Mouse (Mus musculus) MEL (cell line): Measurements from ENCODE around the gene Cnot6l. TPM values are rescaled to one million over a fixed set of nuclear protein-coding genes. Genes with fewer than 3 reads are reported as not detected.

ENCODE experiments used
- DNase-seq: peaks from one replicate; pipeline ENCODE4 v3.0.0; 2011; ENCODE audit warnings: low read depth, low spot score
- H3K27ac ChIP-seq: 2 replicates; pipeline ENCODE4 v1.5.1; 2012; ENCODE audit warnings: low read depth, mild to moderate bottlenecking, control low read depth, low read length, moderate library complexity; ENCODE audit not compliant: control insufficient read depth
- H3K27me3 ChIP-seq, 2 experiments: fragments of 150-350 bp in 1 of 2; sonication (generic) in 1 of 2; 2 replicates each; pipeline ENCODE4 v1.6.1; 2012; ENCODE audit warnings: low read length in 2 of 2, mild to moderate bottlenecking in 2 of 2, improper control_type of control experiment in 1 of 2, moderate library complexity in 1 of 2; ENCODE audit not compliant: insufficient read depth in 2 of 2, control insufficient read depth in 1 of 2
- H3K36me3 ChIP-seq, 2 experiments: 2 replicates each; pipeline ENCODE4 v1.6.1; 2012 to 2014; ENCODE audit warnings: low read length in 2 of 2, improper control_type of control experiment in 1 of 2, inconsistent platforms in 1 of 2, mild to moderate bottlenecking in 1 of 2; ENCODE audit not compliant: insufficient read depth in 2 of 2, control insufficient read depth in 1 of 2
- H3K4me1 ChIP-seq, 2 experiments: fragments of 150-350 bp in 1 of 2; sonication (generic) in 1 of 2; 2 replicates each; pipeline ENCODE4 v1.6.1; 2012; ENCODE audit warnings: low read length in 2 of 2, improper control_type of control experiment in 1 of 2, mild to moderate bottlenecking in 1 of 2; ENCODE audit not compliant: insufficient read depth in 2 of 2, control insufficient read depth in 1 of 2
- H3K4me3 ChIP-seq, 2 experiments: fragments of 150-350 bp in 1 of 2; sonication (generic) in 1 of 2; 2 replicates each; pipeline ENCODE4 v1.5.1; 2012; ENCODE audit warnings: low read depth in 2 of 2, low read length in 2 of 2, mild to moderate bottlenecking in 2 of 2, moderate library complexity in 2 of 2, control low read depth in 1 of 2, improper control_type of control experiment in 1 of 2; ENCODE audit not compliant: control insufficient read depth in 1 of 2, insufficient read depth in 1 of 2
- H3K79me2 ChIP-seq: 2 replicates; pipeline ENCODE4 v1.6.1; 2012; ENCODE audit warnings: mild to moderate bottlenecking, low read length, moderate library complexity; ENCODE audit not compliant: control insufficient read depth, poor library complexity, insufficient read depth
- H3K9ac ChIP-seq: 2 replicates; pipeline ENCODE4 v1.6.1; 2012; ENCODE audit warnings: low read depth, mild to moderate bottlenecking, control low read depth, low read length, moderate library complexity; ENCODE audit not compliant: control insufficient read depth, poor library complexity, severe bottlenecking
- H3K9me3 ChIP-seq: fragments of 150-350 bp; sonication (generic); replicated peaks from 2 replicates; pipeline ENCODE4 v1.6.1; 2012; ENCODE audit warnings: mild to moderate bottlenecking, low read length, improper control_type of control experiment, moderate library complexity; ENCODE audit not compliant: insufficient read depth
- BHLHE40 ChIP-seq: IDR thresholded peaks from 2 replicates; pipeline ENCODE4 v1.6.1; 2012; ENCODE audit warnings: low read depth, mild to moderate bottlenecking, inconsistent platforms, low read length, improper control_type of control experiment, borderline replicate concordance
- CHD1 ChIP-seq: IDR thresholded peaks from 2 replicates; pipeline ENCODE4 v1.6.1; 2012; ENCODE audit warnings: low read depth, mild to moderate bottlenecking, inconsistent platforms, low read length, improper control_type of control experiment
- CHD2 ChIP-seq: IDR thresholded peaks from 2 replicates; pipeline ENCODE4 v1.6.1; 2011; ENCODE audit warnings: low read length, improper control_type of control experiment
- CTCF ChIP-seq, 3 experiments: IDR thresholded peaks in 2 of 3; conservative IDR thresholded peaks in 1 of 3; 2 replicates each; pipeline ENCODE4 v1.5.1; 2011 to 2012; ENCODE audit warnings: low read length in 3 of 3, low read depth in 2 of 3, mild to moderate bottlenecking in 2 of 3, improper control_type of control experiment in 1 of 3, inconsistent platforms in 1 of 3, mixed read lengths in 1 of 3, moderate library complexity in 1 of 3; ENCODE audit not compliant: control insufficient read depth in 1 of 3, insufficient read depth in 1 of 3, poor library complexity in 1 of 3, severe bottlenecking in 1 of 3
- E2F4 ChIP-seq: IDR thresholded peaks from 2 replicates; pipeline ENCODE4 v1.6.1; 2011; ENCODE audit warnings: low read depth, low read length, improper control_type of control experiment, borderline replicate concordance
- ELF1 ChIP-seq: IDR thresholded peaks from 2 replicates; pipeline ENCODE4 v1.6.1; 2014; ENCODE audit warnings: low read depth, mild to moderate bottlenecking, inconsistent platforms, low read length, improper control_type of control experiment, moderate library complexity
- EP300 ChIP-seq, 2 experiments: IDR thresholded peaks; 2 replicates each; pipeline ENCODE4 v1.6.1; 2011; ENCODE audit warnings: improper control_type of control experiment in 2 of 2, low read length in 2 of 2, low read depth in 1 of 2, mild to moderate bottlenecking in 1 of 2
- ETS1 ChIP-seq: IDR thresholded peaks from 2 replicates; pipeline ENCODE4 v1.6.1; 2012; ENCODE audit warnings: low read depth, mild to moderate bottlenecking, inconsistent platforms, low read length, improper control_type of control experiment, moderate library complexity
- GABPA ChIP-seq: IDR thresholded peaks from 2 replicates; pipeline ENCODE4 v1.6.1; 2012; ENCODE audit warnings: low read depth, mild to moderate bottlenecking, inconsistent platforms, low read length, improper control_type of control experiment, moderate library complexity
- GATA1 ChIP-seq: IDR thresholded peaks from 2 replicates; pipeline ENCODE4 v1.6.1; 2011; ENCODE audit warnings: low read depth, low read length, improper control_type of control experiment
- HCFC1 ChIP-seq: IDR thresholded peaks from 2 replicates; pipeline ENCODE4 v1.6.1; 2012; ENCODE audit warnings: low read depth, mild to moderate bottlenecking, inconsistent platforms, low read length, improper control_type of control experiment, moderate library complexity
- MAX ChIP-seq: IDR thresholded peaks from 2 replicates; pipeline ENCODE4 v1.6.1; 2011; ENCODE audit warnings: low read length, improper control_type of control experiment
- MEF2A ChIP-seq: IDR thresholded peaks from 2 replicates; pipeline ENCODE4 v1.6.1; 2014; ENCODE audit warnings: low read depth, mild to moderate bottlenecking, inconsistent platforms, low read length, improper control_type of control experiment; ENCODE audit not compliant: poor library complexity, insufficient replicate concordance, severe bottlenecking; ENCODE audit errors: extremely low read depth
- MXI1 ChIP-seq: IDR thresholded peaks from 2 replicates; pipeline ENCODE4 v1.6.1; 2011; ENCODE audit warnings: mild to moderate bottlenecking, low read depth, low read length, improper control_type of control experiment
- MYB ChIP-seq: IDR thresholded peaks from 2 replicates; pipeline ENCODE4 v1.6.1; 2011; ENCODE audit warnings: mild to moderate bottlenecking, low read depth, low read length, improper control_type of control experiment
- NRF1 ChIP-seq: IDR thresholded peaks from 2 replicates; pipeline ENCODE4 v1.6.1; 2014; ENCODE audit warnings: low read depth, mild to moderate bottlenecking, inconsistent platforms, low read length, improper control_type of control experiment, moderate library complexity; ENCODE audit not compliant: poor library complexity, insufficient read depth, severe bottlenecking
- POLR2A ChIP-seq, 2 experiments: IDR thresholded peaks; 2 replicates each; pipeline ENCODE4 v1.6.1; 2011 to 2012; ENCODE audit warnings: low read length in 2 of 2, mild to moderate bottlenecking in 2 of 2, control low read depth in 1 of 2, improper control_type of control experiment in 1 of 2, low read depth in 1 of 2, moderate library complexity in 1 of 2; ENCODE audit not compliant: control insufficient read depth in 1 of 2, insufficient read depth in 1 of 2, poor library complexity in 1 of 2
- POLR2AphosphoS5 ChIP-seq: IDR thresholded peaks from 2 replicates; pipeline ENCODE4 v1.6.1; 2012; ENCODE audit warnings: low read depth, borderline replicate concordance, mild to moderate bottlenecking, inconsistent platforms, low read length, moderate library complexity, mixed read lengths
- RAD21 ChIP-seq: IDR thresholded peaks from 2 replicates; pipeline ENCODE4 v1.6.1; 2011; ENCODE audit warnings: mild to moderate bottlenecking, low read depth, low read length, improper control_type of control experiment
- RCOR1 ChIP-seq: IDR thresholded peaks from 2 replicates; pipeline ENCODE4 v1.6.1; 2012; ENCODE audit warnings: low read depth, mild to moderate bottlenecking, inconsistent platforms, low read length, improper control_type of control experiment
- SIN3A ChIP-seq: IDR thresholded peaks from 2 replicates; pipeline ENCODE4 v1.6.1; 2012; ENCODE audit warnings: low read length, improper control_type of control experiment, inconsistent platforms
- SMC3 ChIP-seq: IDR thresholded peaks from 2 replicates; pipeline ENCODE4 v1.6.1; 2011; ENCODE audit warnings: low read depth, low read length, improper control_type of control experiment
- UBTF ChIP-seq: IDR thresholded peaks from 2 replicates; pipeline ENCODE4 v1.6.1; 2012; ENCODE audit warnings: low read depth, mild to moderate bottlenecking, inconsistent platforms, low read length, improper control_type of control experiment, moderate library complexity, borderline replicate concordance; ENCODE audit not compliant: insufficient read depth
- USF1 ChIP-seq: IDR thresholded peaks from 2 replicates; pipeline ENCODE4 v1.6.1; 2014; ENCODE audit warnings: low read depth, mild to moderate bottlenecking, inconsistent platforms, low read length, improper control_type of control experiment, moderate library complexity
- USF2 ChIP-seq, 2 experiments: IDR thresholded peaks; 2 replicates each; pipeline ENCODE4 v1.6.1; 2011 to 2012; ENCODE audit warnings: improper control_type of control experiment in 2 of 2, low read length in 2 of 2, borderline replicate concordance in 1 of 2, inconsistent platforms in 1 of 2, low read depth in 1 of 2, mild to moderate bottlenecking in 1 of 2; ENCODE audit not compliant: insufficient read depth in 1 of 2
- ZC3H11A ChIP-seq: IDR thresholded peaks from 2 replicates; pipeline ENCODE4 v1.6.1; 2012; ENCODE audit warnings: low read depth, mild to moderate bottlenecking, inconsistent platforms, low read length, improper control_type of control experiment
- polyA plus RNA-seq, 2 experiments: library from polyadenylated mRNA; stranded (reverse) in 1 of 2; unstranded in 1 of 2; fragments of >175 nt in 1 of 2; fragments of >200 nt in 1 of 2; gene quantifications; 2 replicates each; pipeline versions ENCODE4 v1.2.1 to v1.2.4; 2012; ENCODE audit warnings: low replicate concordance in 2 of 2, low read depth in 1 of 2; ENCODE audit not compliant: insufficient read length in 2 of 2, insufficient read depth in 1 of 2, missing spikeins in 1 of 2
- total RNA-seq: library from RNA; depleted of rRNA; stranded (reverse); fragments of 300-350 nt; gene quantifications from 2 replicates; pipeline ENCODE4 v1.2.3, GENCODE M21; 2012

Cnot6l gene
- total and polyA plus RNA-seq, 3 experiments: 10.2 to 21.2 TPM; not detected in 1

DNA sequence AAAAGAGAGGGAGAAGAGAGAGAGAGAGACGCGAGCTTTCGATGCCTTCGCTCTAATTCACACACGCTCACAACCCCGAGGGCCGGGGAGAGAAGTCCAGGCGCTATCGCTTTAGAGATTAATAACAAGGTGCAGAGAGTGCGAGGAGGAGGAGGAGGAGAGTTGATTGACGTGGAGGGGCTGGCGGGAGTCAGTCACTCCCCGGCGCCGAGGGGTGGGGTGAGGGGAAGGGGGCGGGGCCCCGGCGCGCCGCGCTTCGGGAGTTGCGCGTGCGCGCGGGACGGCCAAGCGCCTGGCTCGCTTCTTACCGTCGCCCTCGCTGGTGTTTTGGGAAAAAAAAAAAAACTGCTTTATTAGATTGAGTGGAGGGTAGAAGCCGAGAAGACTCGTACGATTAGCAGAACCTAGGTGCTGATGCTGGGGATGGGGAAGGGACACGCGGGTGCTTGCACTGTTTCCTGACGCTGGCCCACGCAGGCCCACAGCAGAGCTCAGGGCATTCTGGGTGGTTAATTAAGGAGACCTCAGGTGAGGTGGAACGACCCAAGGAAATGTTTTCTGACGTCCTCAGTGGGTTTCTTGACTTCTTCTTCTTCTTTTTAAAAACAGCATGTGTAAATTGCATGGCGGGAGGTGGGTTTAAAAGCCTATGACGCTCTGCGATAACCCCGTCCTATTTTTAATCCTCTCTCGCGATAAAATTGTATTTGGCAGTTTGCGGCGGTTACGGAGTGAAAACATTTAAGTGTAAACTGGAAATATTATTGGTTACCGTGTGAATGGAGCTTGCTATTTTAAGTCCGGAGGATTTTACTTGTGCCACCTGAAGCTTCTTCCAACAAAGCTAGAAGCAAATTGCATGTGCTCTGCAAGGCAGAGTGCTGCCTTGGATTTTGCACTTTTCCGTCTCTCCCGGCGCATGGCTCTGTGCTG is 1.3 kb downstream of the Cnot6l start (continued):
- TF ChIP-seq ETS1: peak; percentile 91
- TF ChIP-seq GATA1: peak; percentile 83
- TF ChIP-seq HCFC1: peak; percentile 76
- peak; percentile 59 to 89 for TF ChIP-seq EP300 (IDR thresholded peaks at IDR 0.05; ENCODE audit: low read depth in 1 of 2, low read length in 2 of 2)
- no peak for TF ChIP-seq SMC3
- peak; percentile 71 for TF ChIP-seq RCOR1
- peak; percentile 51; the same call in 1 of the 2 replicates for TF ChIP-seq BHLHE40
- TF ChIP-seq MAX: peak; percentile 91
- TF ChIP-seq CTCF (IDR thresholded peaks at IDR 0.05 in 2 of 3, conservative IDR thresholded peaks at IDR 0.05 in 1 of 3; ENCODE audit: control insufficient read depth in 1 of 3, insufficient read depth in 1 of 3, low read depth in 2 of 3, low read length in 3 of 3, poor library complexity in 1 of 3, severe bottlenecking in 1 of 3): no peak

DNA sequence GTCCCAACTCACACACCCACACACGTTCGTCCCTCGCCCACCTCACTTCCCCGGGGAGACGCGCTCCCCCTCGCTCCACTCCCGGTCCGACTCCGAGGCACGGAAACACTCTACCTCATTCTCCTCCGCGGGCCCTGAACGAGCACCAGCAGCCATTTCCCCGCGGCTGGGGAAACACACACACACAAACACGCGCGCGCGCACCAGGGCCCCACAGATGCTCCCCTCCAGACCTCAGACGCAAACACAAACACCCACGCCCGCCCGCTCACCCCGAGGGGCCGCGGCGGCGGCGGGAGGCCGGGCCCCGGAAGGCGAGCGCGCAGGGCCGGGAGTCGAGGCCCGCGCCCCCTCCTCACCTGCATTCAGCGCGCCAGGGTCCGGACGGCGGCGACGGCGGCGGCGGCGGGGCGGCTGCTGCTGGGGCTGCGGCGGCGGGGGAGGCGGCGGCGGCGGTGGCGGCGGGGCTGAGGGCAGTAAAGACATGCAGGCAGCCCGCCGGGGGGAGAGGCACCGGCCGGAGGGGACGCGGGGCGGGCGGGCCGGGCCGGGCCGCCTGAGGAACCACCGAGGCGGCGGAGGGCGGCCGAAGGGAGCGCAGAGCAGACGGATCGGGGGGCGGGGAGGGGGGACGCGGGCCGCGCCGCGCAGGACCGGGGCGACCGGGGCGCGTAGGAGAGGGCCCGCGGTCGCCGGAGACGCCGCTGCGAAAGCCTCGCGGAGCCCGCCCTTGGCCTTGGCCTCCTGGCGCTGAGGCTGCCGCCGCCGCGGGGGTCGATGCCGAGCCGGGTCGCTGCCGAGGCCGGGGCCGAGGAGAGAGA is 2.2 kb downstream of the Cnot6l start:
- TF ChIP-seq SMC3 (no peak), POLR2A (IDR thresholded peaks at IDR 0.05; ENCODE audit: control insufficient read depth in 1 of 2, insufficient read depth in 1 of 2, low read depth in 1 of 2, low read length in 2 of 2, poor library complexity in 1 of 2) (0 out of 4 replicates have a peak, but pooled peaks of 1 of the 2 experiments have one; percentile 12), USF2 (IDR thresholded peaks at IDR 0.05; ENCODE audit: borderline replicate concordance in 1 of 2, insufficient read depth in 1 of 2, low read depth in 1 of 2, low read length in 2 of 2) (no peak), NRF1 (peak; percentile 46; the same call in 1 of the 2 replicates), MAX (no peak), UBTF (no peak), CHD2 (no peak), USF1 (no peak), SIN3A (peak; percentile 69), BHLHE40 (no peak), MEF2A (no peak), ZC3H11A (no peak), MYB (no peak), POLR2AphosphoS5 (peak; percentile 46; the same call in 1 of the 2 replicates), MXI1 (peak; percentile 56), E2F4 (no peak), ETS1 (no peak), GABPA (no peak), CHD1 (no peak), ELF1 (no peak), EP300 (IDR thresholded peaks at IDR 0.05; ENCODE audit: low read depth in 1 of 2, low read length in 2 of 2) (no peak), RAD21 (no peak)
- peaks cover 4 to 7% of the 10 kb centered on the region in 2 experiments; a peak in 3 of 4 replicates for H3K4me1 ChIP-seq
- H3K9me3 ChIP-seq: no peaks in the 10 kb centered on the region
- peak overlapping the region; percentile 84 to 92 for H3K4me3 ChIP-seq
- peaks cover 43% of the 10 kb centered on the region for H3K79me2 ChIP-seq
- peak overlapping the region; percentile 72 for H3K9ac ChIP-seq
- H3K27me3 ChIP-seq: no peaks in the 10 kb centered on the region
- peaks cover 0 to 24% of the 10 kb centered on the region in 2 experiments; a peak in 2 of 4 replicates for H3K36me3 ChIP-seq
- H3K27ac ChIP-seq: peak overlapping the region; percentile 99
- DNase-seq: peak; percentile 59
